Mouse (Mus musculus) C2C12 (cell line): Measurements from ENCODE around the gene Nav2.
A peak's percentile ranks its signal among the peaks of the same experiment; 100 is the strongest.

Source experiments
- CTCF ChIP-seq: IDR thresholded peaks from one replicate; pipeline ENCODE4 v1.5.1; 2011; ENCODE audit not compliant: control insufficient read depth, insufficient read depth, insufficient read length
- MAX ChIP-seq: IDR thresholded peaks from one replicate; pipeline ENCODE4 v1.6.1; 2011; ENCODE audit warnings: mild to moderate bottlenecking, control low read depth
- MYOD1 ChIP-seq: IDR thresholded peaks from one replicate; pipeline ENCODE4 v1.6.1; 2011; ENCODE audit warnings: low read depth; ENCODE audit not compliant: control insufficient read depth, insufficient read length
- MYOG ChIP-seq: IDR thresholded peaks from one replicate; pipeline ENCODE4 v1.6.1; 2011; ENCODE audit not compliant: control insufficient read depth, insufficient read length; ENCODE audit errors: extremely low read depth
- USF1 ChIP-seq: IDR thresholded peaks from one replicate; pipeline ENCODE4 v1.6.1; 2011; ENCODE audit warnings: low read depth, mild to moderate bottlenecking, control low read depth, moderate library complexity

GRCm38 (mm10) chr7:49209526-49209925, 301.0 kb downstream of the Nav2 start:
- TF ChIP-seq MYOG (no peak), CTCF (no peak), MAX (peak; percentile 42), USF1 (no peak), MYOD1 (no peak)
